Mouse (Mus musculus) limb, embryonic 15.5 days (tissue): ENCODE results near the gene Thsd7b. TPM values are rescaled to one million over a fixed set of nuclear protein-coding genes. Genes with fewer than 3 reads are reported as not detected.

Experiments
- ATAC-seq: fragments of 200-750 bp; cut with Nextera tagmentation; 2 replicates; pipeline ENCODE4 v1.8.0; 2017; ENCODE audit warnings: low read depth, moderate TSS enrichment; ENCODE audit not compliant: insufficient number of reproducible peaks, low FRiP score, low TSS enrichment
- H3K27ac ChIP-seq: fragments of 300-500 bp; sonication (generic); 2 replicates; pipeline ENCODE4 v1.5.1; 2015; ENCODE audit warnings: moderate library complexity, mild to moderate bottlenecking, inconsistent platforms
- H3K27me3 ChIP-seq: fragments of 300-500 bp; sonication (generic); 2 replicates; pipeline ENCODE4 v1.6.1; 2015; ENCODE audit warnings: inconsistent platforms
- H3K36me3 ChIP-seq: fragments of 300-500 bp; sonication (generic); 2 replicates; pipeline ENCODE4 v1.6.1; 2015; ENCODE audit warnings: inconsistent platforms
- H3K4me1 ChIP-seq: fragments of 300-500 bp; sonication (generic); 2 replicates; pipeline ENCODE4 v1.6.1; 2015; ENCODE audit warnings: inconsistent platforms
- H3K4me2 ChIP-seq: fragments of 300-500 bp; sonication (generic); 2 replicates; pipeline ENCODE4 v1.6.1; 2015; ENCODE audit warnings: mild to moderate bottlenecking, inconsistent platforms
- H3K4me3 ChIP-seq: fragments of 300-500 bp; sonication (generic); 2 replicates; pipeline ENCODE4 v1.5.1; 2015; ENCODE audit warnings: mild to moderate bottlenecking, inconsistent platforms
- H3K9ac ChIP-seq: fragments of 300-500 bp; sonication (generic); 2 replicates; pipeline ENCODE4 v1.6.1; 2015; ENCODE audit warnings: inconsistent platforms
- H3K9me3 ChIP-seq: fragments of 300-500 bp; sonication (generic); 2 replicates; pipeline ENCODE4 v1.6.1; 2016; ENCODE audit warnings: inconsistent platforms
- WGBS: fragments of 180-500 bp; shearing (Covaris S2); methylation state at CpG from one replicate; pipeline ENCODE4 v1.1.7; 2015; 5-methylcytosine and 5-hydroxymethylcytosine counted together
- polyA plus RNA-seq: library from polyadenylated mRNA; unstranded; fragments of >200 nt; fragmentation: Nextera tagmentation; extraction: Ambion mirVana; gene quantifications from 2 replicates; pipeline ENCODE4 v1.2.1, GENCODE M21; 2015

Gene Thsd7b
- polyA plus RNA-seq, 1 experiment from 2014 or later: 1.6 TPM

DNA sequence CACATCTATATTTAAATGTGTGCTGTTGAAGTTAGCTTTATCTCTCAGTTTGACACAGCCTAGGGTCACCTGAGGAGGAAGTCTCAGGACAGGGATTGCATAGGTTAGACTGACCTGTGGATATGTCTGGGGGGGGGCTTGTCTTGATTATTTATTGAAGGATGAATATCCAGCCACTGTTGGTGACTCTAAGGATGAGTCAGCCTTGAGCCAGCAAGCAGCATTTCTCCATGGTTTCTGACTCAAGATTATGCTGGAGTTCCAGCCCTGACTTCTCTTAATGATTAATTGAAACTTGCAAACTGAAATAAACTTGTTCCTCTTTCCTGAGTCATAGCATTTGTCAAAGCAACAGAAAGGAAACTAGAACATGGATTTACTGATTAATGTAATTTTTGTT lies 113.4 kb downstream of the Thsd7b start:
- Histone ChIP-seq H3K27ac (no peak overlapping the region), H3K36me3 (no peaks in the 10 kb centered on the region), H3K27me3 (no peaks in the 10 kb centered on the region), H3K9me3 (no peaks in the 10 kb centered on the region), H3K4me2 (no peak overlapping the region), H3K9ac (no peak overlapping the region), H3K4me1 (no peaks in the 10 kb centered on the region), H3K4me3 (no peak overlapping the region)
- ATAC-seq: no peak

DNA sequence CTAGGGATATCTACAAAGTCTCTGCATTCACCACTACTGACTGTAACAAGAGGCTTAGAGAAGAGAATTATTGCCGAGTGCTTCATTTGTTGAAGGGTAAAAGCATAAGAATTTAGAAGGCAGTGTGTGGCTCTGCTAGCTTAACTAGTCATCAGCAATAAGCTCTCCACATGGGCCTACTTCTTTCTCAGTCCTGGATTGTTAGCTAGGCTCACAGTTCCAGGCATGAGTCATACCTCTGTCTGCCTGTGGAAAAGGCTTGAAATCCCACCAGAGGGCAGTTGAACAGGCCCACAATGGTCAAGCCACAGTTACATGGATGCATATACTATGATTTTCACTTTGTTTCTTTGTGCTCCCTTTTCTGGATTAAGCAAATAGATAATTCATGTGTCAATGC lies 138.5 kb downstream of the Thsd7b start:
- H3K36me3 ChIP-seq: no peaks in the 10 kb centered on the region
- no peaks in the 10 kb centered on the region for H3K4me1 ChIP-seq
- no peaks in the 10 kb centered on the region for H3K9me3 ChIP-seq
- no peak for ATAC-seq
- H3K27ac ChIP-seq: no peak overlapping the region
- H3K27me3 ChIP-seq: no peaks in the 10 kb centered on the region
- no peak overlapping the region for H3K4me3 ChIP-seq
- WGBS: 75% methylated on average over 1 of the region's 1 CpGs
- no peak overlapping the region for H3K4me2 ChIP-seq
- no peak overlapping the region for H3K9ac ChIP-seq

DNA sequence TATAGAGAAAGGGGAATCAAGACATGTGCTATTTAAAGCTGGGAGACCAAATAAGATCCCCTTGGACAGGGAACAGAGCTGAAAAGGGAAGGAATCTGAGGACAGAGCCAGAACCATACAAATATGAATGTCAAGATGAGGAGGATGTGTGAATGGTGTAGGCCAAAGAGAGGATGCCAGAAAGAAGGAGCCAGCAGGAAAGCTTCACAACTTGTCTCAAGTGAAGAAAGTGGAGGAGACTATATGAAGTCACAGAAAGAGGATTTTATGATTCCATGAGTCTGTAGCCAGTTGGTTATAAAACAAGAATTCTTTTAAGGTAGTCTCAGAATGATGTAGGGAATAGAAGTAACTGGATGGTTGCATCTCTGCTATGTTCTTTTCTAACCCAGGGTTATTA lies 148.5 kb downstream of the Thsd7b start:
- H3K9me3 ChIP-seq: no peaks in the 10 kb centered on the region
- H3K27me3 ChIP-seq: no peaks in the 10 kb centered on the region
- no peaks in the 10 kb centered on the region for H3K36me3 ChIP-seq
- no peaks in the 10 kb centered on the region for H3K4me1 ChIP-seq
- no peak overlapping the region for H3K4me3 ChIP-seq
- H3K4me2 ChIP-seq: no peak overlapping the region
- H3K9ac ChIP-seq: no peak overlapping the region
- ATAC-seq: no peak
- H3K27ac ChIP-seq: no peak overlapping the region

DNA sequence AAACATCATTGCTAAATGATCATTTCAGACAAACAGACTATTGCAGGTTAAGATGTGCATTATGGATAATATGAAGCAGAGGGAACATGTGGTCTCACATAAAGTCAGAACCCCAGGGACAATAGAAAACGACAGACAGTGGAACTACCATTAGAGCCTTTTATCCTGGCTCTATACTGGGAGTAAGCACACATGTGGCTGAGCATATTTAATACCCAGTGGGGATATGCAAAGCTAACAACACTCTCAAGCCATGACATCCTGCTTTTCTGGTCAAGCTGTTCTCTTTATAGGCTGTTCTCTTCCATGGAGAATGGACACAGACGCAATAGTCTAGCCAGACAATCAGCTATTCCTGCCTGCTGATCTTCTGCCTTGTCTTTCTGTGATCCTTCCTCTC lies 191.3 kb downstream of the Thsd7b start:
- H3K27me3 ChIP-seq: no peaks in the 10 kb centered on the region
- no peaks in the 10 kb centered on the region for H3K4me1 ChIP-seq
- no peaks in the 10 kb centered on the region for H3K36me3 ChIP-seq
- WGBS: 60% methylated on average over 2 of the region's 2 CpGs
- no peak overlapping the region for H3K9ac ChIP-seq
- no peak overlapping the region for H3K27ac ChIP-seq
- no peak overlapping the region for H3K4me3 ChIP-seq
- no peak overlapping the region for H3K4me2 ChIP-seq
- no peak for ATAC-seq
- no peaks in the 10 kb centered on the region for H3K9me3 ChIP-seq

DNA sequence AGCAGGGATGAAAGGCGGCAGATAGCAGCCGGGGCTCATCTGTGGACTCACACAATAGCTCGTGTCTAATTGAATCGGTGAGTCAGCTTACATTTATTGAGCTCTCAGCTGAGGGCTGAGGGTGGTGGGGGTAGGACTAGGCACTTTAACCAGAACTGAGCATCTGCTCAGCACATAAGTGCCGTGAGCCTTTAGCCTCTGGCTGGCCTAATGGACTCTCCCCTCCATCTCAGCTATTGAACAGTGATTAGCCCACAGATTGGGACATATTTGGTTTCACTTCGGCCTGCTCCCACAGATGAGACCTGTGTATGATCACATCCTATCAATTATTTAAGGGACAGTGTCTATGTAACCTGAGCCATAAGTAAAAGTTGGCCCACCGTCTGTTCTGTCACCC lies 200.4 kb downstream of the Thsd7b start:
- 69% methylated on average over 7 of the region's 7 CpGs for WGBS
- no peaks in the 10 kb centered on the region for H3K4me1 ChIP-seq
- H3K9me3 ChIP-seq: no peaks in the 10 kb centered on the region
- no peak overlapping the region for H3K4me2 ChIP-seq
- no peaks in the 10 kb centered on the region for H3K27me3 ChIP-seq
- no peak overlapping the region for H3K4me3 ChIP-seq
- H3K36me3 ChIP-seq: no peaks in the 10 kb centered on the region
- H3K9ac ChIP-seq: no peak overlapping the region
- no peak for ATAC-seq
- no peak overlapping the region for H3K27ac ChIP-seq

DNA sequence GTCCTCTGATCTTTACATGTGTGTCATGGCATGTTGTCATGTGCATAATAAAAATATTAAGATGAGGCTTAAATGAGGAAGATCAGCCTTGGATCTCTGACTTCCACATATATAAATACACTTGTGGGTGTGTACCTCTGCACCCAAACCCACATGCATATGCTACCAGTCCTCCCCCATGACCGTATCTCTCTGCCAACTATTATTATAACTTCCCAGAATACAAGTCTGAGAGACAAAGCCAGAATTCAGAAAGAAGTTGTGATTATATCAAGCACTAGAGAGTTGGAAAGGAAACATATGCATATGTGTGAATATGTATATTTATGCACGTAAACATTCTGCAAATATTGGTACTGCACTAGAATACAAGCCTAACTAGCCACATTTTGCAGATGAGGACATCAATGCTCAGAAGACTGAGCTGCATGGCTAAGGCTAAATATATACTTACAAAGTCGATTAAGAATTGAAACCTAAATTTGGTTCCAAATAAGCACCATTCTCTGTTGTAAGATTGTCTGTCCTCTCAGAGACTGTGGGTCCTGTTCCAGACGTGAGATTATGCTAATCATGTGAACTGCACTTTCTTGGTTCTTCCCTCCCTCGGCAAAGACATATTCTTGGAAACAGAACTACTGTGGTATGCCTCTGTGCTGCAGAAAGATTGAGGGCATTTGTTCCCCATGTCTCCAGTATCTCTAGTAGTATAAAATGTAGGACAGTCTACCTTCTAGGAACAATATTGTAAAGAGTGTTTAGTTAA lies 211.3 kb downstream of the Thsd7b start:
- no peak overlapping the region for H3K4me3 ChIP-seq
- no peak overlapping the region for H3K9ac ChIP-seq
- WGBS: 74% methylated on average over 5 of the region's 5 CpGs
- no peaks in the 10 kb centered on the region for H3K36me3 ChIP-seq
- no peaks in the 10 kb centered on the region for H3K4me1 ChIP-seq
- no peak overlapping the region for H3K27ac ChIP-seq
- no peak for ATAC-seq
- H3K27me3 ChIP-seq: no peaks in the 10 kb centered on the region
- no peaks in the 10 kb centered on the region for H3K9me3 ChIP-seq
- no peak overlapping the region for H3K4me2 ChIP-seq

DNA sequence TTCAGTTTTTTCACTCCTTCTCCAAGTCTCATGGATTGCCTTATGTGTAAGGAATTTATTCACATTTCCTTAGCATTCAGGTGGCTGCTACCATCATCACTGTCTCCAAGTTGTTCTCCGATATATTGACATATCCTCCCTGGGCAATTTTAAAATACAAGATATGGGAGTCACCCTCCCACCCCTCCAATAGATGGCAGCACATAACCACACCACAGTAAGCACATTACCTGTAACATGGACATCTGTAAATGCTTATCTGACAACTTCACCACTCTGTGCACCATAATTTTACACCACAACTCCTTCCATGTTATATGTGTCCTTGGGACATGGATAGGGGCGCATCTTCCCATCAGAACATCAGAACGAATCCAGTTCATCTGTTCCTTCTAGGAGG lies 218.0 kb downstream of the Thsd7b start:
- no peaks in the 10 kb centered on the region for H3K36me3 ChIP-seq
- no peaks in the 10 kb centered on the region for H3K27me3 ChIP-seq
- ATAC-seq: no peak
- no peak overlapping the region for H3K4me3 ChIP-seq
- H3K4me1 ChIP-seq: no peaks in the 10 kb centered on the region
- H3K9me3 ChIP-seq: no peaks in the 10 kb centered on the region
- H3K4me2 ChIP-seq: no peak overlapping the region
- H3K27ac ChIP-seq: no peak overlapping the region
- 80% methylated on average over 3 of the region's 3 CpGs for WGBS
- no peak overlapping the region for H3K9ac ChIP-seq

DNA sequence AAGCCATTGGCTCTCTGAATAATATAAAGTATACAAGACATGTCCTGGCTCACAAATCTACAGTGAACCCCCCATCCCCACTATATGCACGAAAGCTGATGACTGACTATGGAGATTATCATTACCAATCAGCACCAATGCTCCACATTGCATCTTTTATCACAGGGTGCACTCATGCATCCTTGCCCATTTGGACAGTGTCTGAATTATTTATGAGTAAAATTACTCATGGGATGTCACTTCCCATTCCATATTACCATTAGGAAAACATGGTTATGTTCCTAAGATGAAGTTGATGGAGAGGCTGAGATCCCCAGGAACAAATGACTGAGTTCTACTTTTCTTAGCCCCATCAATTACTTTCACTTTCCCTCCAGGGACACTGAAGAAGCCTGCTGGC lies 220.8 kb downstream of the Thsd7b start:
- Histone ChIP-seq H3K4me2 (no peak overlapping the region), H3K27me3 (no peaks in the 10 kb centered on the region), H3K4me3 (no peak overlapping the region), H3K27ac (no peak overlapping the region), H3K9ac (no peak overlapping the region), H3K9me3 (no peaks in the 10 kb centered on the region), H3K36me3 (no peaks in the 10 kb centered on the region), H3K4me1 (no peaks in the 10 kb centered on the region)
- ATAC-seq: no peak
- WGBS: 78% methylated on average over 1 of the region's 1 CpGs

DNA sequence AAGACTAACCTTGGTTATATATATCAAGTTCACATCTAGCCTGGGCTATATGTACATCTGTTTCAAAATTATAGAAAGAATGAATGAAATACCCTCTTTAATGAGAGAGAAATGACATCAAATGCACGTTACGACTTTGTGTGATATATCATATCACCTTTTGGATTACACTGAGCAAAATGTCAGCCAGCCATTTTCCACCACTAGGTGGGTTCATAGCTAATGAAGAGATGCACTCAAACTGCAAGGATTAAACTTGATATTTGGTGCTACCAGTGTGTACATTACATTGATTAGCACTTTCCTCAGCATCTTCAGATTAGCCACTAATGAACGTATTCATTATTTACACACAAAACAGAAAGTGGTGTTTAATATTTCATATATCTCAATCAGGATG lies 228.6 kb downstream of the Thsd7b start:
- no peaks in the 10 kb centered on the region for H3K9me3 ChIP-seq
- 79% methylated on average over 3 of the region's 3 CpGs for WGBS
- no peak overlapping the region for H3K4me2 ChIP-seq
- H3K4me3 ChIP-seq: no peak overlapping the region
- H3K9ac ChIP-seq: no peak overlapping the region
- H3K27me3 ChIP-seq: no peaks in the 10 kb centered on the region
- no peaks in the 10 kb centered on the region for H3K4me1 ChIP-seq
- H3K36me3 ChIP-seq: no peaks in the 10 kb centered on the region
- no peak overlapping the region for H3K27ac ChIP-seq
- ATAC-seq: no peak

DNA sequence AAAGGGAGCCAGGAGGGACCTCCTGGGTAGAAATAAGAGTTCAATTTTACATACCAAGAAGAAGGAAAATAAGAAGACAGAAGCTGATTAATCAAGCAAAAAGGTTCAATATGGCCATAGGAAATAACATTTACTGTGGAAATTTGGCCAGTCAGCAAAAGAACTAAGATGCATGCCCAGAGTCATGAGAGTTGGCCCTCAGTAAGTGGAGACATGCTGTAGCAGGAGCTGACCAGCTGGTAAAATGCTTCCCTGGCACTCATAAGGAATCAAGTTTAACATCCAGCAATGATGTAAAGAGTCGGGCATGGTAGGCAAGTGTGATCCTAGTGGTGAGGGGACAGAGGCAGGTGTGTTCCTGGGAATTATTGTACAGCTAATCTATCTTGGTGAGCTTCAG lies 243.3 kb downstream of the Thsd7b start:
- Histone ChIP-seq H3K9ac (no peak overlapping the region), H3K4me2 (no peak overlapping the region), H3K4me3 (no peak overlapping the region), H3K27me3 (no peaks in the 10 kb centered on the region), H3K27ac (no peak overlapping the region), H3K9me3 (no peaks in the 10 kb centered on the region), H3K4me1 (no peaks in the 10 kb centered on the region), H3K36me3 (no peaks in the 10 kb centered on the region)
- WGBS: 77% methylated on average over 1 of the region's 1 CpGs
- no peak for ATAC-seq

DNA sequence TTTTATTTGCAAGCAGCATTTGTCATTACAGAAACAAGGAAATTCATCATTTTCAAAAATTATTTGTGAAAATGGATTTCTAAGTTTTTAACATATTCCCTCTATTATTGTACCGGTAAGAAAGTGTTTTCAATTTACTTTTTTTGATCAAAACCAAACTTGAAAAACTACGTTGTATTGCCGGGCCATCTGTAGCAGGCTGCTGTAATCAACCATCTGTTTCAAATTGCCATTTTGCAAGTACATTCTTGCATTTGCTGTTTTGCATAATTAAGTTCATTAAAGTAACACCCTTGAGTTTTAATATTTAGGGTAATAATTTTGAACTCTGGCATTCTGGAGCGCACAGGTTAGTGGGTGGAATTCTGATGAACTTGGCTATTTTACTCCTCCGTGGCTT lies 246.6 kb downstream of the Thsd7b start:
- ATAC-seq: no peak
- WGBS: 62% methylated on average over 5 of the region's 5 CpGs
- Histone ChIP-seq H3K4me3 (no peak overlapping the region), H3K4me1 (no peaks in the 10 kb centered on the region), H3K4me2 (no peak overlapping the region), H3K36me3 (no peaks in the 10 kb centered on the region), H3K27ac (no peak overlapping the region), H3K9ac (no peak overlapping the region), H3K9me3 (no peaks in the 10 kb centered on the region), H3K27me3 (no peaks in the 10 kb centered on the region)

DNA sequence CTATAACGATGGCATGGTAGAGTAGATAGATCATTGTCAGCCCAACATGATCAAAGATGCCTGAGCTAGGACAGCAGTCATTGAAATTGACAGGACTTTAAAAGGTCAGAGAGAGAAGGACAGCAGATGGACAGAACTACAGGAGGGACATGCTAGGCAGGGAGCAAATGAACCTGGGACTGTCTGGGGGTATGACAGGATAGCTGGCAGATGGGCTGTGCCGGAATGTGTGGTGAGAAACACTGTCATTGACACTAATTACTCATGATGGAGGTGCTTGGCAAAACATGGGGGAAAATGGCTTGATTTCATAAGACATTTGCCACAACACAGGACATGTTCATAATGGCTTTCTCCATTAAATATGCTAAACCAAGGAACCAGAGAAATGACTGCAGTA lies 253.9 kb downstream of the Thsd7b start:
- Histone ChIP-seq H3K36me3 (no peaks in the 10 kb centered on the region), H3K4me2 (no peak overlapping the region), H3K27ac (no peak overlapping the region), H3K4me3 (no peak overlapping the region), H3K9ac (no peak overlapping the region), H3K9me3 (no peaks in the 10 kb centered on the region), H3K4me1 (no peaks in the 10 kb centered on the region), H3K27me3 (no peaks in the 10 kb centered on the region)
- ATAC-seq: no peak
- 84% methylated on average over 2 of the region's 2 CpGs for WGBS

DNA sequence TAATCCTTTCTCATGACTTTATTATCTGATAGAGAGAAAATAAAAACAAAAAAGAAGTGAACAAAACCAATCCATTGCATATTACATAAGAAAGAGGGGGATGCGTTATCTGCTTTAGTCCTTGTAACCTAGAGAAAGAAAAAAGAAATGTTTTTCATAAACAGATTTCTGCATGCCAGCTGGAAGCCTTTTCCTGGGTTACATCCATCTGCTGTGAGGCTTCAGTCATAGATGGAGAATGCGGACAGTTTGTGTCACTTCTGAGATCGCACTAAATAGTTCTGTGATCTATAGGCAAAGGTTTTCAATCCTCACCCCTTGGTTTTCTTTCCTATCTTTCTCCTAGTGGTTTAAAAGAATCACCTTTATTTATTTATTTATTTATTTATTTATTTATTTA lies 259.1 kb downstream of the Thsd7b start:
- H3K4me2 ChIP-seq: no peak overlapping the region
- no peak overlapping the region for H3K9ac ChIP-seq
- no peaks in the 10 kb centered on the region for H3K36me3 ChIP-seq
- H3K4me3 ChIP-seq: no peak overlapping the region
- no peak overlapping the region for H3K27ac ChIP-seq
- ATAC-seq: no peak
- no peaks in the 10 kb centered on the region for H3K27me3 ChIP-seq
- WGBS: 94% methylated on average over 3 of the region's 3 CpGs
- H3K9me3 ChIP-seq: no peaks in the 10 kb centered on the region
- no peaks in the 10 kb centered on the region for H3K4me1 ChIP-seq
